11 mouse cellular contexts compared by ENCODE assay signal in genomic region chr7:80152152-80152551, GRCm38 (mm10). TPM values are rescaled to one million over a fixed set of nuclear protein-coding genes. Genes with fewer than 3 reads are reported as not detected.
A peak's percentile ranks its signal among the peaks of the same experiment; 100 is the strongest.
DNase-seq lines count a peak whose midpoint lies in the region; ATAC-seq and TF ChIP-seq lines count a peak whose summit lies in the region.
"Had no signal": no experiment of that assay in that cellular context is flagged by ENCODE, and none has a peak within 500 bp of the region (broad histone marks: within the 10 kb centered on the region; RNA-seq: fewer than 3 reads in every experiment).

No protein-coding gene starts in this region.

- H3K4me1 ChIP-seq in embryonic facial prominence, embryonic 11.5 days (ENCODE audit: control insufficient read depth, insufficient read depth, low read length): no peaks in the 10 kb centered on the region
- peaks cover 9% of the 10 kb centered on the region for H3K4me1 ChIP-seq in embryonic facial prominence, embryonic 10.5 days
- H3K4me1 ChIP-seq in lung, embryonic 14.5 days (ENCODE audit: insufficient read depth): peaks cover 6% of the 10 kb centered on the region; the same call in 1 of the 2 replicates
- peaks cover 0 to 15% of the 10 kb centered on the region in 2 experiments; a peak in 3 of 4 replicates for H3K4me1 ChIP-seq in MEL (ENCODE audit: control insufficient read depth in 1 of 2, insufficient read depth in 2 of 2, low read length in 2 of 2)
- H3K4me1 ChIP-seq in liver, embryonic 11.5 days (replicated peaks; ENCODE audit: control insufficient read depth, insufficient read depth, low read length): peaks cover 16% of the 10 kb centered on the region

- H3K4me3 ChIP-seq in embryonic facial prominence, embryonic 11.5 days (ENCODE audit: low read depth, low read length): no peak overlapping the region
- no peak overlapping the region for H3K4me3 ChIP-seq in embryonic facial prominence, embryonic 10.5 days
- no peak overlapping the region for H3K4me3 ChIP-seq in lung, embryonic 14.5 days (ENCODE audit: low read depth, low read length)
- H3K4me3 ChIP-seq in MEL (ENCODE audit: control insufficient read depth in 1 of 2, insufficient read depth in 1 of 2, low read depth in 2 of 2, low read length in 2 of 2): no peak overlapping the region
- no peak overlapping the region for H3K4me3 ChIP-seq in liver, embryonic 11.5 days (ENCODE audit: low read depth, low read length)
- H3K4me3 ChIP-seq: limb, embryonic 13.5 days; neural tube, embryonic 12.5 days had no signal

- no peak for TF ChIP-seq POLR2A in MEL (IDR thresholded peaks at IDR 0.05; ENCODE audit: control insufficient read depth in 1 of 2, insufficient read depth in 1 of 2, low read depth in 1 of 2, low read length in 2 of 2, poor library complexity in 1 of 2)

- no peak overlapping the region for H3K4me2 ChIP-seq in embryonic facial prominence, embryonic 11.5 days (ENCODE audit: low read depth, low read length)
- H3K4me2 ChIP-seq in lung, embryonic 14.5 days: no peak overlapping the region
- H3K4me2 ChIP-seq in liver, embryonic 11.5 days: no peak overlapping the region
- H3K4me2 ChIP-seq: limb, embryonic 13.5 days; neural tube, embryonic 12.5 days had no signal

- H3K9ac ChIP-seq in embryonic facial prominence, embryonic 11.5 days (replicated peaks; ENCODE audit: low read length): no peak overlapping the region
- H3K9ac ChIP-seq in lung, embryonic 14.5 days: no peak overlapping the region
- no peak overlapping the region for H3K9ac ChIP-seq in MEL (ENCODE audit: control insufficient read depth, low read depth, low read length, poor library complexity, severe bottlenecking)
- no peak overlapping the region for H3K9ac ChIP-seq in liver, embryonic 11.5 days (ENCODE audit: low read depth, low read length)
- H3K9ac ChIP-seq: limb, embryonic 13.5 days; neural tube, embryonic 12.5 days had no signal

- no peaks in the 10 kb centered on the region for H3K9me3 ChIP-seq in embryonic facial prominence, embryonic 11.5 days (replicated peaks; ENCODE audit: control insufficient read depth, low read length)
- H3K9me3 ChIP-seq in embryonic facial prominence, embryonic 10.5 days: no peaks in the 10 kb centered on the region
- H3K9me3 ChIP-seq in lung, embryonic 14.5 days (ENCODE audit: low read depth, low read length): no peaks in the 10 kb centered on the region
- no peaks in the 10 kb centered on the region for H3K9me3 ChIP-seq in MEL (replicated peaks; ENCODE audit: insufficient read depth, low read length)
- H3K9me3 ChIP-seq in liver, embryonic 11.5 days (ENCODE audit: control insufficient read depth, low read length): no peaks in the 10 kb centered on the region
- H3K9me3 ChIP-seq: limb, embryonic 13.5 days; neural tube, embryonic 12.5 days had no signal

- TF ChIP-seq CTCF in lung, embryonic 14.5 days (IDR thresholded peaks at IDR 0.05; ENCODE audit: low read depth): peak; percentile 64
- TF ChIP-seq CTCF in MEL (IDR thresholded peaks at IDR 0.05 in 2 of 3, conservative IDR thresholded peaks at IDR 0.05 in 1 of 3; ENCODE audit: control insufficient read depth in 1 of 3, insufficient read depth in 1 of 3, low read depth in 2 of 3, low read length in 3 of 3, poor library complexity in 1 of 3, severe bottlenecking in 1 of 3): peak; percentile 79 to 84 (median 80)

- no peaks in the 10 kb centered on the region for H3K36me3 ChIP-seq in embryonic facial prominence, embryonic 11.5 days (replicated peaks; ENCODE audit: control insufficient read depth, insufficient read depth, low read depth, low read length)
- no peaks in the 10 kb centered on the region for H3K36me3 ChIP-seq in embryonic facial prominence, embryonic 10.5 days (replicated peaks)
- H3K36me3 ChIP-seq in lung, embryonic 14.5 days (ENCODE audit: insufficient read depth): no peaks in the 10 kb centered on the region
- peaks cover 0 to 3% of the 10 kb centered on the region in 2 experiments; a peak in 2 of 4 replicates for H3K36me3 ChIP-seq in MEL (ENCODE audit: control insufficient read depth in 1 of 2, insufficient read depth in 2 of 2, low read length in 2 of 2)
- H3K36me3 ChIP-seq in liver, embryonic 11.5 days (ENCODE audit: control insufficient read depth, insufficient read depth, low read length): no peaks in the 10 kb centered on the region
- H3K36me3 ChIP-seq: limb, embryonic 13.5 days; neural tube, embryonic 12.5 days had no signal

- no peaks in the 10 kb centered on the region for H3K27me3 ChIP-seq in embryonic facial prominence, embryonic 11.5 days (ENCODE audit: control insufficient read depth, insufficient read depth, low read length)
- no peaks in the 10 kb centered on the region for H3K27me3 ChIP-seq in embryonic facial prominence, embryonic 10.5 days (replicated peaks; ENCODE audit: low read depth, poor library complexity, severe bottlenecking)
- H3K27me3 ChIP-seq in lung, embryonic 14.5 days (ENCODE audit: insufficient read depth, low read length): no peaks in the 10 kb centered on the region
- no peaks in the 10 kb centered on the region for H3K27me3 ChIP-seq in MEL (ENCODE audit: control insufficient read depth in 1 of 2, insufficient read depth in 2 of 2, low read length in 2 of 2)
- H3K27me3 ChIP-seq in liver, embryonic 11.5 days (replicated peaks; ENCODE audit: control insufficient read depth, insufficient read depth, low read length): no peaks in the 10 kb centered on the region
- H3K27me3 ChIP-seq: limb, embryonic 13.5 days; neural tube, embryonic 12.5 days had no signal

- peak; percentile 8 for DNase-seq in embryonic facial prominence, embryonic 11.5 days (ENCODE audit: low spot score)
- DNase-seq in embryonic facial prominence, embryonic 10.5 days (ENCODE audit: low spot score): no peak
- peak; percentile 45 for DNase-seq in lung, embryonic 14.5 days
- DNase-seq in lung, postnatal 10 days: no peak
- peak; percentile 87 for DNase-seq in MEL (ENCODE audit: low read depth, low spot score)
- no peak for DNase-seq in liver, embryonic 11.5 days (ENCODE audit: low spot score)
- DNase-seq in left cerebral cortex, adult 9 months (ENCODE audit: low spot score in 2 of 2): no peak
- DNase-seq: kidney, adult 18-20 months had no signal

- ATAC-seq in embryonic facial prominence, embryonic 11.5 days (replicated peaks; ENCODE audit: insufficient number of reproducible peaks, low FRiP score, low TSS enrichment, low read depth): no peak
- no peak for ATAC-seq in lung, embryonic 14.5 days (ENCODE audit: insufficient read depth)
- ATAC-seq in liver, embryonic 11.5 days (replicated peaks; ENCODE audit: low FRiP score): 0 out of 2 replicates have a peak, but pooled peaks have one; percentile 27
- no peak for ATAC-seq in megakaryocyte-erythroid progenitor cell, adult 5-6 weeks (replicated peaks; ENCODE audit: low FRiP score, low TSS enrichment, poor library complexity, severe bottlenecking)

- WGBS in embryonic facial prominence, embryonic 11.5 days: 63% methylated on average over 6 of the region's 6 CpGs
- 58% methylated on average over 6 of the region's 6 CpGs for WGBS in embryonic facial prominence, embryonic 10.5 days
- WGBS in lung, embryonic 14.5 days: 64% methylated on average over 6 of the region's 6 CpGs
- 60% methylated on average over 6 of the region's 6 CpGs for WGBS in liver, embryonic 11.5 days

- 0 out of 4 replicates have a peak, but pooled peaks of 1 of the 2 experiments have one; percentile 4 for TF ChIP-seq EP300 in MEL (IDR thresholded peaks at IDR 0.05; ENCODE audit: low read depth in 1 of 2, low read length in 2 of 2)

- H3K79me2 ChIP-seq in MEL (ENCODE audit: control insufficient read depth, insufficient read depth, low read length, poor library complexity): no peaks in the 10 kb centered on the region

- TF ChIP-seq RAD21 in MEL (IDR thresholded peaks at IDR 0.05; ENCODE audit: low read depth, low read length): peak; percentile 65

- H3K27ac ChIP-seq in embryonic facial prominence, embryonic 11.5 days (replicated peaks; ENCODE audit: low read depth, low read length): no peak overlapping the region
- no peak overlapping the region for H3K27ac ChIP-seq in embryonic facial prominence, embryonic 10.5 days (replicated peaks)
- H3K27ac ChIP-seq in lung, embryonic 14.5 days (ENCODE audit: low read depth): no peak overlapping the region
- no peak overlapping the region for H3K27ac ChIP-seq in MEL (ENCODE audit: control insufficient read depth, low read depth, low read length)
- H3K27ac ChIP-seq in liver, embryonic 11.5 days (ENCODE audit: low read depth, low read length): no peak overlapping the region
- H3K27ac ChIP-seq: limb, embryonic 13.5 days; neural tube, embryonic 12.5 days had no signal

TF ChIP-seq in MEL, 35 proteins besides CTCF, POLR2A, EP300 and RAD21 (continues in another document):
- TF ChIP-seq NRF1 (IDR thresholded peaks at IDR 0.05; ENCODE audit: insufficient read depth, low read depth, low read length, poor library complexity, severe bottlenecking) (no peak), MXI1 (IDR thresholded peaks at IDR 0.05; ENCODE audit: low read depth, low read length) (0 out of 2 replicates have a peak, but pooled peaks have one; percentile 35), SMC3 (IDR thresholded peaks at IDR 0.05; ENCODE audit: low read depth, low read length) (peak; percentile 72)

RNA-seq across cellular contexts. Expression of gene Sema4b, which starts 34.5 kb away (rescaled TPM):
- 6.9 and 7.7 TPM in 2 replicates for polyA plus RNA-seq in embryonic facial prominence, embryonic 11.5 days (2014; fragmentation: Nextera tagmentation; extraction: Ambion mirVana)
- polyA plus RNA-seq in embryonic facial prominence, embryonic 10.5 days (2016; fragmentation: Nextera tagmentation; extraction: Ambion mirVana): 11.4 and 11.9 TPM in 2 replicates
- polyA plus RNA-seq in lung, embryonic 14.5 days (2014; fragmentation: Nextera tagmentation; extraction: Ambion mirVana): 11.9 and 12.8 TPM in 2 replicates
- 8.4 and 10.9 TPM in 2 replicates for total RNA-seq in MEL (2012; rRNA removed)
- polyA plus RNA-seq in MEL (2012; ENCODE audit: insufficient read depth in 1 of 2, insufficient read length in 2 of 2, low read depth in 1 of 2, low replicate concordance in 2 of 2, missing spikeins in 1 of 2): 10 to 100 TPM in 1 of 2 experiments, not detected in 1; 17.3 TPM
- polyA plus RNA-seq in liver, embryonic 11.5 days (2014; fragmentation: Nextera tagmentation; extraction: Ambion mirVana): 11.7 and 12.9 TPM in 2 replicates
- 8.3 and 13.4 TPM in 2 replicates for total RNA-seq in megakaryocyte-erythroid progenitor cell, adult 5-6 weeks (2014; fragmentation: Nextera tagmentation)
- total RNA-seq in megakaryocyte-erythroid progenitor cell, adult 5-6 weeks (2017): 3.2 and 3.4 TPM in 2 replicates

RNA-seq across cellular contexts. Expression of gene Idh2, which starts 37.0 kb away (rescaled TPM):
- 488 and 508 TPM in 2 replicates for polyA plus RNA-seq in embryonic facial prominence, embryonic 11.5 days (2014; fragmentation: Nextera tagmentation; extraction: Ambion mirVana)
- 522 and 534 TPM in 2 replicates for polyA plus RNA-seq in embryonic facial prominence, embryonic 10.5 days (2016; fragmentation: Nextera tagmentation; extraction: Ambion mirVana)
- 629 and 635 TPM in 2 replicates for polyA plus RNA-seq in lung, embryonic 14.5 days (2014; fragmentation: Nextera tagmentation; extraction: Ambion mirVana)
- total RNA-seq in MEL (2012; rRNA removed): 121 and 141 TPM in 2 replicates
- polyA plus RNA-seq in MEL (2012; ENCODE audit: insufficient read depth in 1 of 2, insufficient read length in 2 of 2, low read depth in 1 of 2, low replicate concordance in 2 of 2, missing spikeins in 1 of 2): 100 to 1,000 TPM; 181 to 268 TPM
- 259 and 268 TPM in 2 replicates for polyA plus RNA-seq in liver, embryonic 11.5 days (2014; fragmentation: Nextera tagmentation; extraction: Ambion mirVana)
- 80.7 and 102 TPM in 2 replicates for total RNA-seq in megakaryocyte-erythroid progenitor cell, adult 5-6 weeks (2014; fragmentation: Nextera tagmentation)
- 117 and 132 TPM in 2 replicates for total RNA-seq in megakaryocyte-erythroid progenitor cell, adult 5-6 weeks (2017)

Comparison
In these comparisons a context has a peak if more than half of its experiments do, and no peak if none do; other contexts are left out.
1. DNase-seq: peak in embryonic facial prominence, embryonic 11.5 days (single experiment), lung, embryonic 14.5 days (single experiment) and MEL (single experiment); none in embryonic facial prominence, embryonic 10.5 days (single experiment), lung, postnatal 10 days (single experiment), liver, embryonic 11.5 days (single experiment) and left cerebral cortex, adult 9 months (0 of 2).